Mouse (Mus musculus) frontal cortex, postnatal 14 days (tissue): ENCODE measurements around the gene Rbm47.

Source experiments
- DNase-seq, 2 experiments: peaks; one replicate each; pipeline ENCODE4 v3.0.0; 2022; ENCODE audit warnings: low spot score in 2 of 2

Rbm47 gene

GRCm38 (mm10) chr5:66165748-66166147 lies 7.2 kb downstream of the Rbm47 start:
- DNase-seq, result no peak

GRCm38 (mm10) chr5:66156431-66156962 lies 16.4 kb downstream of the Rbm47 start:
- DNase-seq, result no peak

GRCm38 (mm10) chr5:66154616-66155015 lies 18.3 kb downstream of the Rbm47 start:
- DNase-seq, result no peak

- DNase-seq, result no peak
Observed at GRCm38 (mm10) chr5:66153486-66153885, 19.4 kb downstream of the Rbm47 start.

- no peak for DNase-seq
Observed at GRCm38 (mm10) chr5:66151301-66152188, 21.4 kb downstream of the Rbm47 start.

GRCm38 (mm10) chr5:66150706-66151300 lies 22.1 kb downstream of the Rbm47 start:
- no peak for DNase-seq

- no peak for DNase-seq
Observed at GRCm38 (mm10) chr5:66150106-66150705, 22.7 kb downstream of the Rbm47 start.

GRCm38 (mm10) chr5:66149571-66149970 lies 23.3 kb downstream of the Rbm47 start:
- no peak for DNase-seq

- DNase-seq, result no peak
Observed at GRCm38 (mm10) chr5:66149111-66149510, 23.8 kb downstream of the Rbm47 start.

- DNase-seq, result no peak
Observed at GRCm38 (mm10) chr5:66147313-66147712, 25.6 kb downstream of the Rbm47 start.

- no peak for DNase-seq
Observed at GRCm38 (mm10) chr5:66145583-66145982, 27.3 kb downstream of the Rbm47 start.

- no peak for DNase-seq
Observed at GRCm38 (mm10) chr5:66143093-66144032, 29.6 kb downstream of the Rbm47 start.

- DNase-seq, result no peak
Observed at GRCm38 (mm10) chr5:66141474-66141873, 31.4 kb downstream of the Rbm47 start.

GRCm38 (mm10) chr5:66139634-66140295 lies 33.2 kb downstream of the Rbm47 start:
- no peak for DNase-seq

- no peak for DNase-seq
Observed at GRCm38 (mm10) chr5:66139171-66139570, 33.7 kb downstream of the Rbm47 start.

- DNase-seq, result no peak
Observed at GRCm38 (mm10) chr5:66138597-66138996, 34.3 kb downstream of the Rbm47 start.

GRCm38 (mm10) chr5:66137250-66137649 lies 35.7 kb downstream of the Rbm47 start:
- DNase-seq, result no peak

- DNase-seq, result no peak
Observed at GRCm38 (mm10) chr5:66135853-66136210, 37.1 kb downstream of the Rbm47 start.

- no peak for DNase-seq
Observed at GRCm38 (mm10) chr5:66135161-66135852, 37.6 kb downstream of the Rbm47 start.

GRCm38 (mm10) chr5:66134578-66134977 lies 38.3 kb downstream of the Rbm47 start:
- DNase-seq, result no peak
